Mouse (Mus musculus) limb, embryonic 10.5 days (tissue): ENCODE measurements around the gene Mrpl16. TPM values are rescaled to one million over a fixed set of nuclear protein-coding genes. Genes with fewer than 3 reads are reported as not detected.

Experiments used
- DNase-seq: peaks from one replicate; pipeline ENCODE4 v3.0.0-alpha.2; 2017; ENCODE audit warnings: low spot score
- H3K27ac ChIP-seq: fragments of 300-500 bp; sonication (generic); 2 replicates; pipeline ENCODE4 v1.5.1; 2016; ENCODE audit warnings: mild to moderate bottlenecking
- H3K27me3 ChIP-seq: fragments of 300-500 bp; sonication (generic); 2 replicates; pipeline ENCODE4 v1.6.1; 2016; ENCODE audit warnings: low read depth, mild to moderate bottlenecking; ENCODE audit not compliant: poor library complexity, severe bottlenecking
- H3K36me3 ChIP-seq: fragments of 300-500 bp; sonication (generic); 2 replicates; pipeline ENCODE4 v1.6.1; 2016; ENCODE audit warnings: mild to moderate bottlenecking, moderate library complexity
- H3K4me1 ChIP-seq: fragments of 300-500 bp; sonication (generic); 2 replicates; pipeline ENCODE4 v1.6.1; 2016
- H3K4me3 ChIP-seq: fragments of 300-500 bp; sonication (generic); 2 replicates; pipeline ENCODE4 v1.5.1; 2016; ENCODE audit warnings: mild to moderate bottlenecking, moderate library complexity
- H3K9me3 ChIP-seq: fragments of 300-500 bp; sonication (generic); replicated peaks from 2 replicates; pipeline ENCODE4 v1.6.1; 2016; ENCODE audit warnings: mild to moderate bottlenecking
- WGBS: fragments of 180-500 bp; shearing (Covaris S2); methylation state at CpG from one replicate; pipeline ENCODE4 v1.1.7; 2016; 5-methylcytosine and 5-hydroxymethylcytosine counted together
- polyA plus RNA-seq: library from polyadenylated mRNA; unstranded; fragments of >200 nt; fragmentation: Nextera tagmentation; extraction: Ambion mirVana; gene quantifications from 2 replicates; pipeline ENCODE4 v1.2.1, GENCODE M21; 2016

Gene Mrpl16
- 54.2 and 63.0 TPM in 2 replicates for polyA plus RNA-seq

- H3K9me3 ChIP-seq: no peaks in the 10 kb centered on the region
- H3K4me3 ChIP-seq: peak within 1 kb of the TSS; percentile 65
- peak; percentile 91 for DNase-seq
- H3K27me3 ChIP-seq: no peaks in the 10 kb centered on the region
- H3K27ac ChIP-seq: peak within 1 kb of the TSS; percentile 82
- under 1% methylated on average over 30 of the region's 30 CpGs for WGBS
- H3K36me3 ChIP-seq: peaks cover 33% of the 10 kb centered on the region
- peaks cover 5% of the 10 kb centered on the region; the same call in 1 of the 2 replicates for H3K4me1 ChIP-seq
These were observed at the start of gene Mrpl16 for GRCm38 (mm10) chr19:11770205-11770892. Mrpl16 (plus strand) TSS chr19:11770391.

DNA sequence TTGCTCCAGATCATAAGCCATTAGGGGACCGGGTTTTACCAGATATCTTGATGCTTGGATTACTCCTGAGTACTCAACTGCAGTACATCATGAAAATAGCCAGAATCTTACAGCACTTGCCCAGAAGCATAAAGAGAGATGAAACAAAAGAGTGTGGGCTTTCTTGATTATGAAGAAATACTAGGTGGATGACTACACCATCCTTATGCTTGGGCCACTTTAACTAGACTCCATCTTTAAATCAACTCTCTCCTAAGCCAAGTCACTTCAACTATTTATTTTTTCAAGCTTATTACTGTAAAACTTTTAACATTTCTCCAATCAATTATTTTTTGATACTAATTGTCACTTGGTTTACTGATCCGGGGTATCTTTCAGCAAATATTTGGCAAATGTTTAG, 46.3 kb upstream of the Mrpl16 start:
- WGBS: 90% methylated on average over 2 of the region's 2 CpGs
- H3K4me1 ChIP-seq: no peaks in the 10 kb centered on the region
- no peaks in the 10 kb centered on the region for H3K36me3 ChIP-seq
- no peaks in the 10 kb centered on the region for H3K9me3 ChIP-seq
- no peak overlapping the region for H3K4me3 ChIP-seq
- no peaks in the 10 kb centered on the region for H3K27me3 ChIP-seq
- no peak overlapping the region for H3K27ac ChIP-seq
- no peak for DNase-seq

- no peak for DNase-seq
- WGBS: 86% methylated on average over 6 of the region's 6 CpGs
- H3K4me1 ChIP-seq: no peaks in the 10 kb centered on the region
- no peaks in the 10 kb centered on the region for H3K36me3 ChIP-seq
- no peaks in the 10 kb centered on the region for H3K9me3 ChIP-seq
- H3K4me3 ChIP-seq: no peak overlapping the region
- H3K27ac ChIP-seq: no peak overlapping the region
- no peaks in the 10 kb centered on the region for H3K27me3 ChIP-seq
These were observed 45.9 kb upstream of the Mrpl16 start for GRCm38 (mm10) chr19:11724275-11724674.

GRCm38 (mm10) chr19:11725915-11726314, 44.3 kb upstream of the Mrpl16 start:
- Histone ChIP-seq H3K4me1 (no peaks in the 10 kb centered on the region), H3K9me3 (no peaks in the 10 kb centered on the region), H3K27ac (no peak overlapping the region), H3K4me3 (no peak overlapping the region), H3K36me3 (no peaks in the 10 kb centered on the region), H3K27me3 (no peaks in the 10 kb centered on the region)
- WGBS: 98% methylated on average over 2 of the region's 2 CpGs
- DNase-seq: no peak

- no peaks in the 10 kb centered on the region for H3K9me3 ChIP-seq
- H3K4me1 ChIP-seq: no peaks in the 10 kb centered on the region
- DNase-seq: no peak
- no peaks in the 10 kb centered on the region for H3K36me3 ChIP-seq
- H3K27ac ChIP-seq: no peak overlapping the region
- WGBS: 92% methylated on average over 5 of the region's 5 CpGs
- no peak overlapping the region for H3K4me3 ChIP-seq
- H3K27me3 ChIP-seq: no peaks in the 10 kb centered on the region
These were observed 42.9 kb upstream of the Mrpl16 start for GRCm38 (mm10) chr19:11727304-11727703.

DNA sequence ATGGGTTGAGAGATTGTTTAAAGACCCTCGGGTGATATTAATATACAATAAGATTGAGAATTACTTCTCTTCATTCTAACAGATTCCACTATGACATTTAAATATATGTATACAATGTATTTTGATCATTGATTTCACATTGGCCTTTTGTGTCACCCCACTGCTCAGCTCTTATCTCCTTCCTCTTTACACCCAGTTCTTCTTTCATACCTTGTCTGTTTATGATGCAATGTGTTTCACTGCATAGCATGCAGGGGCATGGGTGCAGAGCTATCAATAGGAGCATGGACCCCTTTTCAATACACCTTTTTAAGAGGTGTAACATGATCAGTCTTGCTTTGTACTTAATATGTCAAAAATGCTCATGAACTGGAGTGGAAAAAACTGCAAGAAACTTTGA, 39.9 kb upstream of the Mrpl16 start:
- Histone ChIP-seq H3K9me3 (no peaks in the 10 kb centered on the region), H3K36me3 (no peaks in the 10 kb centered on the region), H3K4me1 (no peaks in the 10 kb centered on the region), H3K27me3 (no peaks in the 10 kb centered on the region), H3K27ac (no peak overlapping the region), H3K4me3 (no peak overlapping the region)
- WGBS: 86% methylated on average over 1 of the region's 1 CpGs
- no peak for DNase-seq

DNA sequence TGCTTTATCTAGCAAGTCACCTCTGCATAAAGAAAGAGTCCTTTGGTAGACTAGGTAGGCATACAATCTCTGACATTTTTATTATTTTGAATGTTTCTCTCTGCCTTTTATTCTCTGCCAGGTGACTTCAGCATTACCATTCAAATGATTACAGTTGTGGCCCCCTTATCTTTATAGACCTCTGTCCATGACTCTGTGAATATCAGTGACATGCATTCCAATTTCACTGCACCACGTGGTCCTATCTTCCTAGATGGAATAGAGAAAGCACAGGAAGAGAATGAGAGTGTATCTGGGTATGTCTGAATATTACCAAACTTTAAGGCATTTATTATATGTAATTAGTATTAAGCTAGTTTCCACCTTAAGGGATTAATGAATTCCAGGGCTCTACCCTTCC, 33.7 kb upstream of the Mrpl16 start:
- no peak overlapping the region for H3K4me3 ChIP-seq
- no peaks in the 10 kb centered on the region for H3K9me3 ChIP-seq
- no peaks in the 10 kb centered on the region for H3K4me1 ChIP-seq
- no peaks in the 10 kb centered on the region for H3K27me3 ChIP-seq
- no peak for DNase-seq
- H3K36me3 ChIP-seq: no peaks in the 10 kb centered on the region
- no peak overlapping the region for H3K27ac ChIP-seq
- 49% methylated on average over 1 of the region's 1 CpGs for WGBS

GRCm38 (mm10) chr19:11745680-11746079, 24.5 kb upstream of the Mrpl16 start:
- Histone ChIP-seq H3K27ac (no peak overlapping the region), H3K9me3 (no peaks in the 10 kb centered on the region), H3K4me1 (no peaks in the 10 kb centered on the region), H3K4me3 (no peak overlapping the region), H3K36me3 (no peaks in the 10 kb centered on the region), H3K27me3 (no peaks in the 10 kb centered on the region)
- DNase-seq: no peak

GRCm38 (mm10) chr19:11747298-11747697, 22.9 kb upstream of the Mrpl16 start, which contains the start of gene Gif:
Gif (plus strand) TSS chr19:11747554.
- no peaks in the 10 kb centered on the region for H3K36me3 ChIP-seq
- no peaks in the 10 kb centered on the region for H3K4me1 ChIP-seq
- no peaks in the 10 kb centered on the region for H3K9me3 ChIP-seq
- no peak within 1 kb of the TSS for H3K4me3 ChIP-seq
- no peak for DNase-seq
- no peak within 1 kb of the TSS for H3K27ac ChIP-seq
- no peaks in the 10 kb centered on the region for H3K27me3 ChIP-seq
- WGBS: 68% methylated on average over 2 of the region's 2 CpGs

GRCm38 (mm10) chr19:11765059-11765458, 5.1 kb upstream of the Mrpl16 start:
- WGBS: 81% methylated on average over 3 of the region's 3 CpGs
- no peak overlapping the region for H3K4me3 ChIP-seq
- no peak overlapping the region for H3K27ac ChIP-seq

DNA sequence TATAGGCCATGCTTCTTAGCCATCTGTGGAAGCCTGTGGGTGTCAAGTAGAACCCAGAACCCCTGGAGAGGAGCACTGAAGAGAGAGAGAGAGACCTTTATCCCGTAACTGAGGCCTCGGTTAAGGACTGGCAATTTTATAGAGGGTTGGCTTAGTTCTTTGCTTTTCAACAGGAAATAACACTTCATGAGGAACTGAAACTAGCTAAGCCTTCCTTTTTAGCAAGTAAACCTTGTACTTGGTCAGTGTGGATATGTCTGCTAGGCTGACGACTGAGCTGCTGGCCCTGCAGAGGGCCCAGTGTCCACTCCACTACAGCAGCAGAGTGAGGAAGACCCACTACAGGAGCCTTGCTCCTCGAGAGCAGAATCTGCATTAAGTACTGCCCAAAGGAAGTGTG, 3.8 kb upstream of the Mrpl16 start:
- WGBS: 76% methylated on average over 4 of the region's 4 CpGs
- Histone ChIP-seq H3K27me3 (no peaks in the 10 kb centered on the region), H3K9me3 (no peaks in the 10 kb centered on the region), H3K4me3 (no peak overlapping the region), H3K27ac (no peak overlapping the region), H3K4me1 (peaks cover 5% of the 10 kb centered on the region; the same call in 1 of the 2 replicates), H3K36me3 (no peaks in the 10 kb centered on the region)
- no peak for DNase-seq

More at GRCm38 (mm10) chr19:11765059-11765458, 5.1 kb upstream of the Mrpl16 start:
- Histone ChIP-seq H3K36me3 (no peaks in the 10 kb centered on the region), H3K9me3 (no peaks in the 10 kb centered on the region), H3K4me1 (no peaks in the 10 kb centered on the region), H3K27me3 (no peaks in the 10 kb centered on the region)
- no peak for DNase-seq

GRCm38 (mm10) chr19:11768163-11768562, 2.0 kb upstream of the Mrpl16 start:
- DNase-seq: no peak
- Histone ChIP-seq H3K27ac (no peak overlapping the region), H3K4me1 (peaks cover 5% of the 10 kb centered on the region; the same call in 1 of the 2 replicates), H3K4me3 (no peak overlapping the region), H3K9me3 (no peaks in the 10 kb centered on the region), H3K27me3 (no peaks in the 10 kb centered on the region), H3K36me3 (peaks cover 12% of the 10 kb centered on the region)
- WGBS: 16% methylated on average over 3 of the region's 3 CpGs

DNA sequence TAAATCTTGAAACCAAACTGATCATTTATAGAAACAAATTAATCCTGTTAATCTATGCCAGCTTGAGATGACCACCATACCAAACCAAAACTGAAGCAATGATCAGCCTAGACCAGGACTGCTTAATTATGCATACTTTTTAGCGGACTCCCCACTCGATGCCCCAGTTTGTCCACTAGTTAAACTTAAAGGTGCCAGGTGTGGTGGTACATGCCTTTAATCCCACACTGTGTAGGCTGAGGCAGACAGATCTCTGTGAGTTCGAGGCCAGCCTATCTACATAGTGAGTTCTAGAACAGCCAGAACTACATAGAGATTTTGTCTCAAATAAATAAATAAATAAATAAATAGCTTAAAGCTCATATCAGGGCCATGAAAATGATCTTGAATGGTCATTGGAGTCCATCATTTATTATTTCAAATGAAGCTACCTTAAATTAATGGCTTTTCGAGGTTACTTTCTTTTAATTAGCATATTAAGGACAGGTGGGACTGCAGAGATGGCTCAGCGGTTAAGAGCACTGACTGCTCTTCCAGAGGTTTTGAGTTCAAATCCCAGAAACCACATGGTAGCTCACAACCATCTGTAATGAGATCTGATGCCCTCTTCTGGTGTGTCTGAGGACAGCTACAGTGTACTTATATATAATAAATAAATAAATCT, 802 bp upstream of the Mrpl16 start:
- H3K4me3 ChIP-seq: no peak overlapping the region
- WGBS: 88% methylated on average over 5 of the region's 5 CpGs

More for the DNA sequence above, 802 bp upstream of the Mrpl16 start:
- Histone ChIP-seq H3K9me3 (no peaks in the 10 kb centered on the region), H3K4me1 (peaks cover 5% of the 10 kb centered on the region; the same call in 1 of the 2 replicates), H3K27me3 (no peaks in the 10 kb centered on the region), H3K36me3 (peaks cover 23% of the 10 kb centered on the region), H3K27ac (no peak overlapping the region)
- DNase-seq: no peak
